Mouse (Mus musculus): ENCODE measurements around the gene Dact2. TPM values are rescaled to one million over a fixed set of nuclear protein-coding genes. Genes with fewer than 3 reads are reported as not detected.

The Dact2 gene
- 1.8 and 2.7 TPM in 2 replicates for polyA plus RNA-seq (2014; fragmentation: Nextera tagmentation; extraction: Ambion mirVana)

- ATAC-seq (replicated peaks; ENCODE audit: insufficient number of reproducible peaks, low FRiP score, low TSS enrichment) = no peak
- Histone ChIP-seq H3K4me3 (ENCODE audit: low read depth, low read length) (peak within 1 kb of the TSS; percentile 74), H3K9ac (ENCODE audit: low read depth, low read length) (peak within 1 kb of the TSS; percentile 67), H3K27ac (ENCODE audit: low read depth, low read length) (no peak within 1 kb of the TSS), H3K4me1 (ENCODE audit: control insufficient read depth, insufficient read depth, low read length) (peaks cover 18% of the 10 kb centered on the region), H3K36me3 (ENCODE audit: control insufficient read depth, insufficient read depth, low read length) (no peaks in the 10 kb centered on the region), H3K4me2 (peak within 1 kb of the TSS; percentile 90), H3K27me3 (ENCODE audit: control insufficient read depth, insufficient read depth, low read length) (peaks cover 63% of the 10 kb centered on the region), H3K9me3 (replicated peaks; ENCODE audit: control insufficient read depth, low read length) (no peaks in the 10 kb centered on the region)
- WGBS (ENCODE audit: insufficient replicate concordance) = 35% methylated on average over 13 of the region's 13 CpGs
These were observed at the start of gene Dact2 for GRCm38 (mm10) chr17:14204061-14204460. TSS of gene Dact2 (minus strand) at chr17:14204304.

GRCm38 (mm10) chr17:14252456-14252855 lies 48.4 kb upstream of the Dact2 start:
- H3K9me3 ChIP-seq (replicated peaks; ENCODE audit: control insufficient read depth, low read length) = no peaks in the 10 kb centered on the region
- H3K27ac ChIP-seq (ENCODE audit: low read depth, low read length) = no peak overlapping the region
- no peak overlapping the region for H3K4me3 ChIP-seq (ENCODE audit: low read depth, low read length)
- no peak overlapping the region for H3K9ac ChIP-seq (ENCODE audit: low read depth, low read length)
- no peak for ATAC-seq (replicated peaks; ENCODE audit: insufficient number of reproducible peaks, low FRiP score, low TSS enrichment)
- H3K4me1 ChIP-seq (ENCODE audit: control insufficient read depth, insufficient read depth, low read length) = no peaks in the 10 kb centered on the region
- H3K27me3 ChIP-seq (ENCODE audit: control insufficient read depth, insufficient read depth, low read length) = peaks cover 44% of the 10 kb centered on the region
- WGBS (ENCODE audit: insufficient replicate concordance) = 71% methylated on average over 7 of the region's 7 CpGs
- H3K4me2 ChIP-seq = no peak overlapping the region
- H3K36me3 ChIP-seq (ENCODE audit: control insufficient read depth, insufficient read depth, low read length) = no peaks in the 10 kb centered on the region

DNA sequence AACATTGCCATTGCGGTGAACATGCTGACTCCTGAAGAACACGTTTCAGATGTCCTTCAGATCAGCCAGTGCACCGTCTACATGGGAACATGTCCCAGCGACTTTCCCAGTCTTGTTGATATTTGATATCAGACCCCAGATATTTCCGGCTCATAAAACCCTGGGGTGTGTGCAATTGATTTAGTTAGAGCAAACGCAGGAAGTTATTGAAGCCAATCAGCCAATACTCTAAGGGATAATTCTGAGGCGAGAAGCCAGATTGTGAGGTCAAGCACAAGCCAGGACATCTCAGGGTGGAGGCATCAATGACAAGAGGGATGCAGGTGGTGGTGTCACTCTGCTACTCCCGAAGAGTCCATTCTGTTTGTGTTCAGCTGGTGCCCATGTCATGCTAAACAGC lies 46.3 kb upstream of the Dact2 start:
- Histone ChIP-seq H3K36me3 (ENCODE audit: control insufficient read depth, insufficient read depth, low read length) (no peaks in the 10 kb centered on the region), H3K27ac (ENCODE audit: low read depth, low read length) (no peak overlapping the region), H3K4me3 (ENCODE audit: low read depth, low read length) (no peak overlapping the region), H3K4me1 (ENCODE audit: control insufficient read depth, insufficient read depth, low read length) (no peaks in the 10 kb centered on the region), H3K9ac (ENCODE audit: low read depth, low read length) (no peak overlapping the region), H3K4me2 (no peak overlapping the region), H3K27me3 (ENCODE audit: control insufficient read depth, insufficient read depth, low read length) (peaks cover 41% of the 10 kb centered on the region), H3K9me3 (replicated peaks; ENCODE audit: control insufficient read depth, low read length) (no peaks in the 10 kb centered on the region)
- WGBS (ENCODE audit: insufficient replicate concordance) = 74% methylated on average over 8 of the region's 8 CpGs
- no peak for ATAC-seq (replicated peaks; ENCODE audit: insufficient number of reproducible peaks, low FRiP score, low TSS enrichment)

DNA sequence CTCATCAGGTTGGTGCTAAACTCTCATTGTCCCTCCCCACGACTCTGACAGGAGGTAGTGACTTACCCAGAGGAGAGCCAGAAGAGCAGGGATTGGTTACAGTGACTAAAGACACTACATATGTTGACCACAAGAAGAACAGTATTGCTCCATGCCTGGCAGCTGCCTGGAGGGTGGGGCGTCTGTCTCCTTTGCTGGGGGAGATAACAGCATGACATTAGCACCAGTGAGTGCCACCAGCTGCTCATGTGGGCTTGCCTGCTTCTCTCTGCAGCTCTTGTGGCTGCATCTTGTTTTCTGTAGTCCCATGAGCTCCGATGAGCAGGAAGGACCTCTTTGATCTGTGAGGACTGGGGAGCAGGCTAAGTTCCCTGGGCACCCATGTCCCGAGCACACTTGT lies 45.5 kb upstream of the Dact2 start:
- ATAC-seq (replicated peaks; ENCODE audit: insufficient number of reproducible peaks, low FRiP score, low TSS enrichment) = no peak

DNA sequence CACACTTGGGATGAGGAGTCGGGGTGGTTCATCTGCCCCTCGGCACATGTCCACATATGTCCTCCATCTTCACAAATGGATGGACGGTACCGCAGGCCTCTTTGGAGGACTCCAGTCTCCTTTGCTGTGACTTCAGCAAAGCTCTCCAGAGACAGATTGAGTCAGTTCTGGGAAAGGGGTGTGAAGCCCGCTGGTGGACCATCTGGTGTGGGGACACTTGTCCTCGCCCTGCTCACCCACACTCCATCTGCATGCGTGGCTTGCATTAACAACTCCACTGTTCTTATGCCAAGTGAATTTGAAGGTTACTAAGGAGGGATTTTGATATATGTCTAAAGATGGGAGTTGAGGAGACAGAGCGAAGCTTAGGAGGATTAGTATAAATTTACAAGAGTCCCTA lies 43.8 kb upstream of the Dact2 start:
- H3K9me3 ChIP-seq (replicated peaks; ENCODE audit: control insufficient read depth, low read length) = no peaks in the 10 kb centered on the region
- H3K4me1 ChIP-seq (ENCODE audit: control insufficient read depth, insufficient read depth, low read length) = no peaks in the 10 kb centered on the region
- no peaks in the 10 kb centered on the region for H3K36me3 ChIP-seq (ENCODE audit: control insufficient read depth, insufficient read depth, low read length)
- H3K27ac ChIP-seq (ENCODE audit: low read depth, low read length) = no peak overlapping the region
- no peak overlapping the region for H3K9ac ChIP-seq (ENCODE audit: low read depth, low read length)
- H3K4me2 ChIP-seq = no peak overlapping the region
- peaks cover 47% of the 10 kb centered on the region for H3K27me3 ChIP-seq (ENCODE audit: control insufficient read depth, insufficient read depth, low read length)
- no peak for ATAC-seq (replicated peaks; ENCODE audit: insufficient number of reproducible peaks, low FRiP score, low TSS enrichment)
- H3K4me3 ChIP-seq (ENCODE audit: low read depth, low read length) = no peak overlapping the region
- WGBS (ENCODE audit: insufficient replicate concordance) = 87% methylated on average over 8 of the region's 8 CpGs

More for the DNA sequence above, 45.5 kb upstream of the Dact2 start:
- H3K4me2 ChIP-seq = no peak overlapping the region
- 27% methylated on average over 4 of the region's 4 CpGs for WGBS (ENCODE audit: insufficient replicate concordance)
- no peaks in the 10 kb centered on the region for H3K9me3 ChIP-seq (replicated peaks; ENCODE audit: control insufficient read depth, low read length)
- H3K27me3 ChIP-seq (ENCODE audit: control insufficient read depth, insufficient read depth, low read length) = peaks cover 39% of the 10 kb centered on the region
- no peak overlapping the region for H3K9ac ChIP-seq (ENCODE audit: low read depth, low read length)
- no peak overlapping the region for H3K27ac ChIP-seq (ENCODE audit: low read depth, low read length)
- H3K4me3 ChIP-seq (ENCODE audit: low read depth, low read length) = no peak overlapping the region
- no peaks in the 10 kb centered on the region for H3K4me1 ChIP-seq (ENCODE audit: control insufficient read depth, insufficient read depth, low read length)
- H3K36me3 ChIP-seq (ENCODE audit: control insufficient read depth, insufficient read depth, low read length) = no peaks in the 10 kb centered on the region

DNA sequence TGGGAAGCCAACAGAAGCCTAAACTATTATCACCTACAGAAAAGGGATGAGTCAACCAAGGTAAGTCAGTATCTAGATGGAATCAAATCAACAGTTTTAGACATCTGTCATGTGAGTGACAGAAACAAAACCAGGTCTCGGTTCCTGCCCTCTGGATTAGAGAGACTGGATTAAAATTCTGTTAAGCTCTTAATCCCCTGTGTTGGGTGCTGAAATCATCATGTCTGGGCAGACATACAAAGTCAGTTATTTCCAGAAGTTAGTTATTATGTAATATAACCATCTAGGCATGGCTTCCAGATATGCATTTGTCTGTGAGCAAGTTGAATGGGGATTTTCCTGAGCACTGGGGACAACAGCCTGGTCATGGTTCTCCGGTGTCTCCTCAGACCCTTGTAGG lies 42.2 kb upstream of the Dact2 start:
- Histone ChIP-seq H3K36me3 (ENCODE audit: control insufficient read depth, insufficient read depth, low read length) (no peaks in the 10 kb centered on the region), H3K27me3 (ENCODE audit: control insufficient read depth, insufficient read depth, low read length) (peaks cover 42% of the 10 kb centered on the region), H3K4me1 (ENCODE audit: control insufficient read depth, insufficient read depth, low read length) (no peaks in the 10 kb centered on the region), H3K9ac (ENCODE audit: low read depth, low read length) (no peak overlapping the region), H3K4me2 (no peak overlapping the region), H3K9me3 (replicated peaks; ENCODE audit: control insufficient read depth, low read length) (no peaks in the 10 kb centered on the region), H3K4me3 (ENCODE audit: low read depth, low read length) (no peak overlapping the region), H3K27ac (ENCODE audit: low read depth, low read length) (no peak overlapping the region)
- ATAC-seq (replicated peaks; ENCODE audit: insufficient number of reproducible peaks, low FRiP score, low TSS enrichment) = no peak
- 76% methylated on average over 2 of the region's 2 CpGs for WGBS (ENCODE audit: insufficient replicate concordance)

DNA sequence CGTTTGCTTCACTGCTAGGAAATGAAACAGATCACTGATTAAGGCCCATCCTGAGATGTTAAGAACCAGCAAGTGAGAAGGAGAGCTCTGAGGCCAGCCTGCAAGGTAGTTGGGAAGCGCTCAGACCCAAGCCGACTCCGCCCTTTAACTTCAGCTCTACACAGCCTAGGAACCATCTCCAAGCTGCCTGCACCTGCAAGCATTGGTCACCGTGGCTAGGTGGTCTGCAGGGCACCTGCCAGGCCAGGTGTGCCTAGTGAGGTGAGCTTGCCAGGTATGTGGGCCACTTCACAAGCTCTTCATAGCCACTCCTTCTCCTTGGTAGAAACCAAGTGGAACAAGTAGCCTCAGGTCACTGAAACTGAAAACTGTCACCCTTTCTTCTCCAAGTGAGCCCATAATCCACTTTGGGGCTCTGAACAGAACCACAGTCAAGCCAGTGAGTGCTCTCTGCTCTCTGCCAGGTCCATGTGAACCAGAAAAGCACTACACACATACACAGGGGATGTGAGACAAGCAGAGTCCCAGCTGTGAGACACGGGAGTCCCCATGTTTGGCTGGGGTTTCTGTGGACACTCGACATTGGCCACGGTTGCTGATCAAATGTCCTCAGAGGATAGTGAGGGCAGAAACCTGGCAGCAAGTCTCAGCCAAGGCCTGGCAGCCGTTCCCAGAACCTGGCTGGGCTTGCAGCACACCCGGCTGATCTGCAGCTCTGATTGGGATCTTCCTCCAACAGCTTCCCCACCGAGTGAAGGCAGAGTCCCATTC lies 40.3 kb upstream of the Dact2 start:
- Histone ChIP-seq H3K9ac (ENCODE audit: low read depth, low read length) (no peak overlapping the region), H3K4me2 (no peak overlapping the region), H3K36me3 (ENCODE audit: control insufficient read depth, insufficient read depth, low read length) (no peaks in the 10 kb centered on the region), H3K27ac (ENCODE audit: low read depth, low read length) (no peak overlapping the region), H3K27me3 (ENCODE audit: control insufficient read depth, insufficient read depth, low read length) (peaks cover 24% of the 10 kb centered on the region), H3K4me1 (ENCODE audit: control insufficient read depth, insufficient read depth, low read length) (no peaks in the 10 kb centered on the region), H3K9me3 (replicated peaks; ENCODE audit: control insufficient read depth, low read length) (no peaks in the 10 kb centered on the region), H3K4me3 (ENCODE audit: low read depth, low read length) (no peak overlapping the region)
- no peak for ATAC-seq (replicated peaks; ENCODE audit: insufficient number of reproducible peaks, low FRiP score, low TSS enrichment)
- 65% methylated on average over 11 of the region's 11 CpGs for WGBS (ENCODE audit: insufficient replicate concordance)

GRCm38 (mm10) chr17:14242634-14243033 lies 38.5 kb upstream of the Dact2 start:
- Histone ChIP-seq H3K4me3 (ENCODE audit: low read depth, low read length) (no peak overlapping the region), H3K9me3 (replicated peaks; ENCODE audit: control insufficient read depth, low read length) (no peaks in the 10 kb centered on the region), H3K4me2 (no peak overlapping the region), H3K27ac (ENCODE audit: low read depth, low read length) (no peak overlapping the region), H3K36me3 (ENCODE audit: control insufficient read depth, insufficient read depth, low read length) (no peaks in the 10 kb centered on the region), H3K27me3 (ENCODE audit: control insufficient read depth, insufficient read depth, low read length) (peaks cover 27% of the 10 kb centered on the region), H3K9ac (ENCODE audit: low read depth, low read length) (no peak overlapping the region), H3K4me1 (ENCODE audit: control insufficient read depth, insufficient read depth, low read length) (no peaks in the 10 kb centered on the region)
- ATAC-seq (replicated peaks; ENCODE audit: insufficient number of reproducible peaks, low FRiP score, low TSS enrichment) = no peak
- 80% methylated on average over 8 of the region's 8 CpGs for WGBS (ENCODE audit: insufficient replicate concordance)

- Histone ChIP-seq H3K27ac (ENCODE audit: low read depth, low read length) (no peak overlapping the region), H3K4me2 (no peak overlapping the region), H3K27me3 (ENCODE audit: control insufficient read depth, insufficient read depth, low read length) (peaks cover 42% of the 10 kb centered on the region), H3K4me3 (ENCODE audit: low read depth, low read length) (no peak overlapping the region), H3K36me3 (ENCODE audit: control insufficient read depth, insufficient read depth, low read length) (no peaks in the 10 kb centered on the region), H3K4me1 (ENCODE audit: control insufficient read depth, insufficient read depth, low read length) (no peaks in the 10 kb centered on the region), H3K9me3 (replicated peaks; ENCODE audit: control insufficient read depth, low read length) (no peaks in the 10 kb centered on the region), H3K9ac (ENCODE audit: low read depth, low read length) (no peak overlapping the region)
- no peak for ATAC-seq (replicated peaks; ENCODE audit: insufficient number of reproducible peaks, low FRiP score, low TSS enrichment)
- WGBS (ENCODE audit: insufficient replicate concordance) = 71% methylated on average over 10 of the region's 10 CpGs
These were observed 35.9 kb upstream of the Dact2 start for GRCm38 (mm10) chr17:14239960-14240359.

All from heart, embryonic 11.5 days (tissue).